Mouse (Mus musculus) limb, embryonic 13.5 days (tissue): ENCODE results near the gene Lrrc51. TPM values are rescaled to one million over a fixed set of nuclear protein-coding genes. Genes with fewer than 3 reads are reported as not detected.

Experiments used
- ATAC-seq: fragments of 200-750 bp; cut with Nextera tagmentation; 2 replicates; pipeline ENCODE4 v1.8.0; 2017; ENCODE audit warnings: low read depth, moderate number of reproducible peaks, moderate TSS enrichment; ENCODE audit not compliant: low FRiP score
- H3K27ac ChIP-seq: fragments of 300-500 bp; sonication (generic); 2 replicates; pipeline ENCODE4 v1.5.1; 2015; ENCODE audit warnings: inconsistent platforms, mild to moderate bottlenecking, moderate library complexity
- H3K27me3 ChIP-seq: fragments of 300-500 bp; sonication (generic); 2 replicates; pipeline ENCODE4 v1.6.1; 2015; ENCODE audit warnings: mild to moderate bottlenecking, inconsistent platforms
- H3K36me3 ChIP-seq: fragments of 300-500 bp; sonication (generic); 2 replicates; pipeline ENCODE4 v1.6.1; 2015; ENCODE audit warnings: inconsistent platforms, mild to moderate bottlenecking, moderate library complexity
- H3K4me1 ChIP-seq: fragments of 300-500 bp; sonication (generic); 2 replicates; pipeline ENCODE4 v1.6.1; 2015; ENCODE audit warnings: inconsistent platforms
- H3K4me2 ChIP-seq: fragments of 300-500 bp; sonication (generic); replicated peaks from 2 replicates; pipeline ENCODE4 v1.6.1; 2015; ENCODE audit warnings: inconsistent platforms, mild to moderate bottlenecking, moderate library complexity
- H3K4me3 ChIP-seq: fragments of 300-500 bp; sonication (generic); 2 replicates; pipeline ENCODE4 v1.5.1; 2015; ENCODE audit warnings: moderate library complexity, mild to moderate bottlenecking, inconsistent platforms
- H3K9ac ChIP-seq: fragments of 300-500 bp; sonication (generic); 2 replicates; pipeline ENCODE4 v1.6.1; 2015; ENCODE audit warnings: mild to moderate bottlenecking, inconsistent platforms
- H3K9me3 ChIP-seq: fragments of 300-500 bp; sonication (generic); 2 replicates; pipeline ENCODE4 v1.6.1; 2016; ENCODE audit warnings: inconsistent platforms
- WGBS: fragments of 180-500 bp; shearing (Covaris S2); methylation state at CpG from one replicate; pipeline ENCODE4 v1.1.7; 2015; 5-methylcytosine and 5-hydroxymethylcytosine counted together
- polyA plus RNA-seq: library from polyadenylated mRNA; unstranded; fragments of >200 nt; fragmentation: Nextera tagmentation; extraction: Ambion mirVana; gene quantifications from 2 replicates; pipeline ENCODE4 v1.2.1, GENCODE M21; 2015

Lrrc51 gene
- polyA plus RNA-seq, 1 experiment from 2014 or later: 8.2 TPM

- ATAC-seq: no peak
- H3K9ac ChIP-seq: no peak overlapping the region
- no peak overlapping the region for H3K4me3 ChIP-seq
- no peaks in the 10 kb centered on the region for H3K9me3 ChIP-seq
- peaks cover 16% of the 10 kb centered on the region for H3K4me1 ChIP-seq
- H3K36me3 ChIP-seq: peaks cover 20% of the 10 kb centered on the region
- no peak overlapping the region for H3K27ac ChIP-seq
- H3K4me2 ChIP-seq: no peak overlapping the region
- H3K27me3 ChIP-seq: no peaks in the 10 kb centered on the region
Measured at GRCm38 (mm10) chr7:101902846-101903245, 30.8 kb downstream of the Lrrc51 start.

- Histone ChIP-seq H3K4me2 (no peak overlapping the region), H3K4me3 (no peak overlapping the region), H3K27me3 (no peaks in the 10 kb centered on the region), H3K27ac (no peak overlapping the region), H3K9ac (no peak overlapping the region), H3K4me1 (peaks cover 16% of the 10 kb centered on the region), H3K36me3 (peaks cover 20% of the 10 kb centered on the region), H3K9me3 (no peaks in the 10 kb centered on the region)
- 90% methylated on average over 10 of the region's 10 CpGs for WGBS
- no peak for ATAC-seq
Measured at GRCm38 (mm10) chr7:101901969-101902368, 31.7 kb downstream of the Lrrc51 start.

GRCm38 (mm10) chr7:101900331-101901097 is 33.2 kb downstream of the Lrrc51 start:
- no peak for ATAC-seq
- WGBS: 90% methylated on average over 16 of the region's 16 CpGs
- Histone ChIP-seq H3K4me3 (no peak overlapping the region), H3K4me1 (peaks cover 9% of the 10 kb centered on the region), H3K9ac (peak overlapping the region; percentile 19), H3K27ac (no peak overlapping the region), H3K27me3 (no peaks in the 10 kb centered on the region), H3K4me2 (no peak overlapping the region), H3K9me3 (no peaks in the 10 kb centered on the region), H3K36me3 (peaks cover 20% of the 10 kb centered on the region)

GRCm38 (mm10) chr7:101896104-101897066 is 37.3 kb downstream of the Lrrc51 start:
- peak overlapping the region; percentile 56 for H3K4me3 ChIP-seq
- peaks cover 5% of the 10 kb centered on the region; the same call in 1 of the 2 replicates for H3K4me1 ChIP-seq
- under 1% methylated on average over 57 of the region's 57 CpGs for WGBS
- H3K36me3 ChIP-seq: peaks cover 10% of the 10 kb centered on the region; the same call in 1 of the 2 replicates
- H3K4me2 ChIP-seq: peak overlapping the region; percentile 63
- peak overlapping the region; percentile 58 for H3K9ac ChIP-seq
- peak; percentile 98 for ATAC-seq
- H3K27ac ChIP-seq: peak overlapping the region; percentile 93
- H3K27me3 ChIP-seq: no peaks in the 10 kb centered on the region
- no peaks in the 10 kb centered on the region for H3K9me3 ChIP-seq

- ATAC-seq: no peak
- WGBS: 33% methylated on average over 9 of the region's 9 CpGs
- H3K9me3 ChIP-seq: no peaks in the 10 kb centered on the region
- no peaks in the 10 kb centered on the region for H3K27me3 ChIP-seq
- H3K4me1 ChIP-seq: peaks cover 5% of the 10 kb centered on the region; the same call in 1 of the 2 replicates
- H3K36me3 ChIP-seq: peaks cover 5% of the 10 kb centered on the region; the same call in 1 of the 2 replicates
- peak overlapping the region; percentile 63 for H3K4me2 ChIP-seq
- peak overlapping the region; percentile 56 for H3K4me3 ChIP-seq
- H3K27ac ChIP-seq: peak overlapping the region; percentile 44; the same call in 1 of the 2 replicates
- peak overlapping the region; percentile 58; the same call in 1 of the 2 replicates for H3K9ac ChIP-seq
Measured at GRCm38 (mm10) chr7:101895695-101896094, 38.0 kb downstream of the Lrrc51 start.

- no peaks in the 10 kb centered on the region for H3K9me3 ChIP-seq
- H3K9ac ChIP-seq: no peak overlapping the region
- no peak for ATAC-seq
- H3K27ac ChIP-seq: no peak overlapping the region
- no peaks in the 10 kb centered on the region for H3K36me3 ChIP-seq
- no peak overlapping the region for H3K4me3 ChIP-seq
- no peaks in the 10 kb centered on the region for H3K4me1 ChIP-seq
- 88% methylated on average over 4 of the region's 4 CpGs for WGBS
- H3K27me3 ChIP-seq: no peaks in the 10 kb centered on the region
- no peak overlapping the region for H3K4me2 ChIP-seq
Measured at GRCm38 (mm10) chr7:101888460-101888859, 45.2 kb downstream of the Lrrc51 start.

- Histone ChIP-seq H3K27ac (no peak overlapping the region), H3K36me3 (no peaks in the 10 kb centered on the region), H3K27me3 (no peaks in the 10 kb centered on the region), H3K4me2 (no peak overlapping the region), H3K4me3 (no peak overlapping the region), H3K9me3 (no peaks in the 10 kb centered on the region), H3K4me1 (no peaks in the 10 kb centered on the region), H3K9ac (no peak overlapping the region)
- 85% methylated on average over 6 of the region's 6 CpGs for WGBS
- no peak for ATAC-seq
Measured at GRCm38 (mm10) chr7:101886274-101886673, 47.4 kb downstream of the Lrrc51 start.

GRCm38 (mm10) chr7:101884160-101884559 is 49.5 kb downstream of the Lrrc51 start:
- ATAC-seq: no peak
- H3K27ac ChIP-seq: no peak overlapping the region
- H3K4me3 ChIP-seq: no peak overlapping the region
- no peak overlapping the region for H3K4me2 ChIP-seq
- H3K9ac ChIP-seq: no peak overlapping the region
- WGBS: 89% methylated on average over 4 of the region's 4 CpGs
- no peaks in the 10 kb centered on the region for H3K4me1 ChIP-seq
- H3K36me3 ChIP-seq: no peaks in the 10 kb centered on the region
- H3K27me3 ChIP-seq: no peaks in the 10 kb centered on the region
- no peaks in the 10 kb centered on the region for H3K9me3 ChIP-seq

GRCm38 (mm10) chr7:101882413-101883154 is 51.1 kb downstream of the Lrrc51 start:
- 67% methylated on average over 9 of the region's 9 CpGs for WGBS
- H3K9ac ChIP-seq: no peak overlapping the region
- ATAC-seq: no peak

GRCm38 (mm10) chr7:101880855-101881254 is 52.8 kb downstream of the Lrrc51 start:
- Histone ChIP-seq H3K9me3 (no peaks in the 10 kb centered on the region), H3K27me3 (no peaks in the 10 kb centered on the region), H3K27ac (no peak overlapping the region), H3K4me1 (no peaks in the 10 kb centered on the region), H3K4me2 (no peak overlapping the region), H3K4me3 (no peak overlapping the region), H3K36me3 (no peaks in the 10 kb centered on the region), H3K9ac (no peak overlapping the region)
- ATAC-seq: no peak
- WGBS: 81% methylated on average over 4 of the region's 4 CpGs

More at GRCm38 (mm10) chr7:101882413-101883154, 51.1 kb downstream of the Lrrc51 start:
- no peaks in the 10 kb centered on the region for H3K27me3 ChIP-seq
- no peak overlapping the region for H3K4me2 ChIP-seq
- H3K4me1 ChIP-seq: no peaks in the 10 kb centered on the region
- H3K36me3 ChIP-seq: no peaks in the 10 kb centered on the region
- H3K4me3 ChIP-seq: no peak overlapping the region
- no peak overlapping the region for H3K27ac ChIP-seq
- H3K9me3 ChIP-seq: no peaks in the 10 kb centered on the region

- Histone ChIP-seq H3K4me1 (no peaks in the 10 kb centered on the region), H3K4me2 (no peak overlapping the region), H3K36me3 (no peaks in the 10 kb centered on the region), H3K9ac (no peak overlapping the region), H3K4me3 (no peak overlapping the region), H3K9me3 (no peaks in the 10 kb centered on the region), H3K27me3 (no peaks in the 10 kb centered on the region), H3K27ac (no peak overlapping the region)
- 76% methylated on average over 1 of the region's 1 CpGs for WGBS
- no peak for ATAC-seq
Measured at GRCm38 (mm10) chr7:101875978-101876377, 57.7 kb downstream of the Lrrc51 start.
